Mouse (Mus musculus) heart, embryonic 14.5 days (tissue): ENCODE data around the gene Boc. TPM values are rescaled to one million over a fixed set of nuclear protein-coding genes. Genes with fewer than 3 reads are reported as not detected.
A peak's percentile ranks its signal among the peaks of the same experiment; 100 is the strongest.

Source experiments
- ATAC-seq: fragments of 200-750 bp; cut with Nextera tagmentation; 2 replicates; pipeline ENCODE4 v1.8.0; 2017; ENCODE audit warnings: low read depth, moderate TSS enrichment; ENCODE audit not compliant: insufficient number of reproducible peaks, insufficient read depth, low FRiP score
- H3K27ac ChIP-seq, 2 experiments: fragments of 200-500 bp in 1 of 2; fragments of 300-500 bp in 1 of 2; sonication (generic) in 1 of 2; replicated peaks in 1 of 2; 2 replicates each; pipeline ENCODE4 v1.5.1; 2012 to 2014; ENCODE audit warnings: low read depth in 2 of 2, low read length in 2 of 2, control low read depth in 1 of 2, mild to moderate bottlenecking in 1 of 2, mixed read lengths in 1 of 2; ENCODE audit not compliant: control insufficient read depth in 1 of 2, insufficient read depth in 1 of 2
- H3K27me3 ChIP-seq: fragments of 300-500 bp; sonication (generic); 2 replicates; pipeline ENCODE4 v1.6.1; 2014; ENCODE audit warnings: mild to moderate bottlenecking, low read length, control low read depth; ENCODE audit not compliant: control insufficient read depth, insufficient read depth
- H3K36me3 ChIP-seq: fragments of 300-500 bp; sonication (generic); 2 replicates; pipeline ENCODE4 v1.6.1; 2014; ENCODE audit warnings: mild to moderate bottlenecking, control low read depth, low read length, mixed read lengths; ENCODE audit not compliant: control insufficient read depth, insufficient read depth
- H3K4me1 ChIP-seq, 2 experiments: fragments of 200-500 bp in 1 of 2; fragments of 300-500 bp in 1 of 2; sonication (generic) in 1 of 2; 2 replicates each; pipeline ENCODE4 v1.6.1; 2012 to 2014; ENCODE audit warnings: low read length in 2 of 2, control low read depth in 1 of 2, mixed read lengths in 1 of 2; ENCODE audit not compliant: control insufficient read depth in 2 of 2, insufficient read depth in 2 of 2
- H3K4me2 ChIP-seq: fragments of 300-500 bp; sonication (generic); 2 replicates; pipeline ENCODE4 v1.6.1; 2014; ENCODE audit warnings: mild to moderate bottlenecking, low read length
- H3K4me3 ChIP-seq, 2 experiments: fragments of 200-500 bp in 1 of 2; fragments of 300-500 bp in 1 of 2; sonication (generic) in 1 of 2; 2 replicates each; pipeline ENCODE4 v1.5.1; 2012 to 2014; ENCODE audit warnings: low read length in 2 of 2, mild to moderate bottlenecking in 2 of 2, control low read depth in 1 of 2, low read depth in 1 of 2, moderate library complexity in 1 of 2; ENCODE audit not compliant: control insufficient read depth in 1 of 2, insufficient read depth in 1 of 2
- H3K9ac ChIP-seq: fragments of 300-500 bp; sonication (generic); 2 replicates; pipeline ENCODE4 v1.6.1; 2014; ENCODE audit warnings: mild to moderate bottlenecking, low read length
- H3K9me3 ChIP-seq: fragments of 300-500 bp; sonication (generic); 2 replicates; pipeline ENCODE4 v1.6.1; 2016; ENCODE audit warnings: low read length, control low read depth; ENCODE audit not compliant: control insufficient read depth
- WGBS: fragments of 180-500 bp; shearing (Covaris S2); extraction: QIAGEN DNeasy Blood & Tissue Kit; methylation state at CpG from one replicate; pipeline ENCODE4 v1.1.7; 2014; 5-methylcytosine and 5-hydroxymethylcytosine counted together
- polyA plus RNA-seq: library from polyadenylated mRNA; unstranded; fragments of >200 nt; fragmentation: Nextera tagmentation; extraction: Ambion mirVana; gene quantifications from 2 replicates; pipeline ENCODE4 v1.2.1, GENCODE M21; 2014

Boc gene
- polyA plus RNA-seq, 1 experiment from 2014 or later: 7.6 TPM

DNA sequence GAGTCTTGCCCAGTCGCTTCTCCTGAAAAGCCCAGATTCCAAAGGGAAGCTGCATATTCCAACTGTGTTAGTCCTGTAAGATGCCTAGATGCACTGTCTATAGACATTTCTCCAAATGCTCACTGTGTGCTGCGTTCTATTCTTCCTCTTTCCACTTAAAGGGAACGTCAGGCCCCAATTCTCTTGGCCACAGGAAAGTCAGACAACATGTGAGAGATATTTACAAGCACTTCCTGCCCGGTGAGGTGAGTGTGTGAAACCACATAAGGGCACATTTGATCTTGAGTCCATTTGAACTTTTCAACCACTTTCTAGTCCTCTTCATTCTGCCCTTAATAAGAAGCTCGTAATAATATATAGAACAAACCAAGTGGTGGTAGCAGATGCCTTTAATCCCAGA is 50.7 kb downstream of the Boc start:
- WGBS: 79% methylated on average over 5 of the region's 5 CpGs
- no peaks in the 10 kb centered on the region; the same call in 1 of the 2 replicates for H3K9me3 ChIP-seq
- H3K9ac ChIP-seq: no peak overlapping the region
- peaks cover 6 to 8% of the 10 kb centered on the region in 2 experiments for H3K4me1 ChIP-seq
- no peak overlapping the region for H3K27ac ChIP-seq
- H3K36me3 ChIP-seq: peaks cover 7% of the 10 kb centered on the region
- no peaks in the 10 kb centered on the region for H3K27me3 ChIP-seq
- H3K4me3 ChIP-seq: no peak overlapping the region
- no peak overlapping the region for H3K4me2 ChIP-seq
- ATAC-seq: no peak

DNA sequence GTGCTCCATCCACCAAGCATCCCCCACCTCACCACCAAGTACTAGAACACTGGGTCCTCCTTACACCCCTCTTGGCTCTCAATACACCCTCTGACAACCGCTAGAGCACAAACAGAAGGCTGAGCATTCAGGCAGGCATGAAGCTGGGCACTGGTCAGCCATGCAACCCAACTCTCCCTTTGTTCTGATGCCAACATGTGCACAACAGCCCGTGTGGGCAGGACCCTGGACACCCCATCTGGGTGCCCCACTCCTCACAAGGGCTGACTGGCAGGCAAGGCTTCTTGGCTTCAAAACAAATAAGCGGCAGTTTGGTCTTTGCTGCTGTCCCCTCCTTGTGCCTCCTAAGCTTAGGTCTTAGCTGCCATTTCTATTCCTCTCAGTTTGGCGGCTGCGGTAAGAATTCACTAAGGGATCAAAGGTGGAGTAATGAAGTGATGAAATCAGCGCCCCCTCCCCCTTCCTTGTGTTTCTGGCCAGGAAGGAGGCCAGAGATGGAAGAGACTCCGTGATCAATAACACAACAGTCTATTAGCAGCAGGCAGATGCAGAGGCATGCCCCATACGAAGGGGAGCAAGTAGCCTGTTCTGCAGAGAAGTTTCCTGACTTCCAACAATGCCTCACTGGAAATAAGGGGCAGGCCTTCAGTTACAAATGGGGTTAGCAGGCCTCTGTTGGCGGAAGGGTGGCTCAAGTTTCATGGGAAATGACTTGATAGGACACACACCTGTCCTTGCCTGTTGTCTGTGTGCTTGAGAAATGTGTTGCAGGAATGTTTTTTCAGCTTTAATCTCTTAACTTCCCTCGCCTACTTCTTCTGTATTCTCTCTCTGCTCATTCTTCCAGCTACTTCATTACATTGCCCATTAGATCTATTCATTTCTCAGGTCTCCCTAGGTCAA is 51.4 kb downstream of the Boc start:
- 0 out of 2 replicates have a peak, but pooled peaks cover 4% of the 10 kb centered on the region for H3K36me3 ChIP-seq
- WGBS: 70% methylated on average over 10 of the region's 10 CpGs
- H3K4me2 ChIP-seq: no peak overlapping the region
- H3K4me3 ChIP-seq: no peak overlapping the region
- ATAC-seq: no peak
- no peaks in the 10 kb centered on the region for H3K27me3 ChIP-seq
- H3K4me1 ChIP-seq: peaks cover 12 to 13% of the 10 kb centered on the region in 2 experiments
- H3K9ac ChIP-seq: no peak overlapping the region
- H3K9me3 ChIP-seq: no peaks in the 10 kb centered on the region; the same call in 1 of the 2 replicates
- H3K27ac ChIP-seq: no peak overlapping the region

- H3K36me3 ChIP-seq: peaks cover 17% of the 10 kb centered on the region
- WGBS: 92% methylated on average over 1 of the region's 1 CpGs
- no peak for ATAC-seq
- no peaks in the 10 kb centered on the region for H3K27me3 ChIP-seq
- no peak overlapping the region for H3K9ac ChIP-seq
- H3K9me3 ChIP-seq: no peaks in the 10 kb centered on the region; the same call in 1 of the 2 replicates
- H3K4me3 ChIP-seq: no peak overlapping the region
- peaks cover 11 to 12% of the 10 kb centered on the region in 2 experiments for H3K4me1 ChIP-seq
- no peak overlapping the region for H3K4me2 ChIP-seq
- no peak overlapping the region for H3K27ac ChIP-seq
Observed at GRCm38 (mm10) chr16:44505243-44505642, 53.5 kb downstream of the Boc start.

DNA sequence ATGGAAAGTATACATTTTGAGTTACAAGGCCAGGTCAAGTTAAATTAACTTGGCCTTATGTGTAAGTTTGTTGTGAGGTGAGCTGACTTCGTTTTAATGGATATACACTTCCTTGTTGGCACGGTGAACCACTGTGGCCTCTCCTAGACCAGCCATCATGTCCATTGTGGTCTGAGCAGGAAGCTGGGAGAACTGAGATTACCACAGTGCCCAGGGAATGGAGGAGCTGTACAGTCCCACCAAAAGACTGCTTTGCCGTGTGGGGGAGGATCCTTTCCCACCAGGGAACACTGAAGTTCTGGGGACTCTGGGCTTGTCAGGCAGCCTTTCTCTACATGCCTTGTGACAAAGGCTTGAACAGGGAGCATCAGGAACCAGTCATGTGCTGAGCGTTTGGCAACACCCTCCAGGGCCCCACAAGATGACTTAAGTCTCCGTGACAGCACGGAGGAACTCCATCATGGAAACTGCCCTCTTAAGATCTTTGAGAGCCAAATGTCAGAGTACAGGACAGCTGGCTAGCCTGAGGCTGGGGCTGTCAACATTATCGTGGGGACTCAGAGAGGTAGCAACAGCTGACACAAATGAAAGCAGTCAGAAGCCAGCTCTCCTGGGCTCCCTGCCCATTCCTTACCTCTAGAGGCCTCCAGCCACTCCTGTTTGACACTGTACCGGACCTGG is 55.7 kb downstream of the Boc start:
- peaks cover 39% of the 10 kb centered on the region for H3K36me3 ChIP-seq
- no peak overlapping the region for H3K4me3 ChIP-seq
- 29% methylated on average over 8 of the region's 8 CpGs for WGBS
- peaks cover 9 to 12% of the 10 kb centered on the region in 2 experiments for H3K4me1 ChIP-seq
- peaks cover 5% of the 10 kb centered on the region; the same call in 1 of the 2 replicates for H3K9me3 ChIP-seq
- ATAC-seq: peak; percentile 51; the same call in 1 of the 2 replicates
- 0 out of 2 replicates have a peak overlapping the region, but pooled peaks have one; percentile 4 for H3K9ac ChIP-seq
- H3K4me2 ChIP-seq: peak overlapping the region; percentile 34; the same call in 1 of the 2 replicates
- H3K27ac ChIP-seq: peak overlapping the region in 1 of 2 experiments; percentile 66; a peak in 2 of 4 replicates
- no peaks in the 10 kb centered on the region for H3K27me3 ChIP-seq

DNA sequence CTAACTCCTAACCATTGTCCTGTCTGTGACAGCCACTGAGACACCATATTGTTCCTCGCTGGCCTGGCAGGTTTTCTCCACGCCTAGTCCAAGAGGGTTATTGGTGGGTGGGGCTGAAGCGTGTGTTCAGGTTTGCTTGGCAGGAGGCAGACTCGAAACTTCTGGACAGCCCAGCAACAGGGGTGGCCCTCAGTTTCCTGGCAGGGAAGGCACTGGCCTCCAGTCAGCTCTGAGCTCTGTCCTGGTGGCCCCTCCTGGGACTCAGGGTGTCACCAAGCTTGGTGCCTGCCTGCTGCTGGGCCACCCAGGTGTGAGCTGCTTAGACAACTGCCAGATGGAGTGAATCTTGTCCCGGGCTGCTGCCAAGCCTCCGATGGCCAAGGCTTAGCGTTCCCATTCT is 56.4 kb downstream of the Boc start:
- Histone ChIP-seq H3K4me3 (no peak overlapping the region), H3K36me3 (peaks cover 46% of the 10 kb centered on the region), H3K27ac (no peak overlapping the region), H3K9me3 (peaks cover 5% of the 10 kb centered on the region; the same call in 1 of the 2 replicates), H3K4me2 (no peak overlapping the region), H3K27me3 (no peaks in the 10 kb centered on the region), H3K4me1 (peaks cover 9 to 12% of the 10 kb centered on the region in 2 experiments), H3K9ac (no peak overlapping the region)
- no peak for ATAC-seq
- WGBS: 49% methylated on average over 7 of the region's 7 CpGs

- Histone ChIP-seq H3K4me1 (peaks cover 9 to 12% of the 10 kb centered on the region in 2 experiments), H3K36me3 (peaks cover 47% of the 10 kb centered on the region), H3K27ac (no peak overlapping the region), H3K9ac (no peak overlapping the region), H3K4me2 (no peak overlapping the region), H3K9me3 (peaks cover 5% of the 10 kb centered on the region; the same call in 1 of the 2 replicates), H3K27me3 (no peaks in the 10 kb centered on the region), H3K4me3 (no peak overlapping the region)
- no peak for ATAC-seq
- 87% methylated on average over 10 of the region's 10 CpGs for WGBS
Observed at GRCm38 (mm10) chr16:44501783-44502182, 56.9 kb downstream of the Boc start.

DNA sequence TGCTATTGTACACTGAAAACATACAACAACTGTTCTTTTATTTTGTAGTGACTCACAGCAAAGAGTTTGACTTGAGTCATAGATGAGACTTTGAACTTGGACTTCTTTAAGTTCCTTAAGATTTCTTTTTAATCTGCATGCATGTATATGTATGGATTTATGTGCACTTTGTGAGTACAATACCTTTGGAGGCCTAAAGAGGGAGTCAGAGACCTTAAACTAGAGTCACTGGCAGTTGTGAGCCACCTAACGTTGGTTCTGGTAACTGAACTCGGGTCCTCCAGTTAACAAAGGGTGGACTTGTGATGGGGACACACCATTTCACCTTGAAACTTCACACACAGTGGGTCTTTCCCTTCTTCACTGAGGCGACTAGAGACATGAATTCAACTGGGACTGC is 60.2 kb downstream of the Boc start:
- H3K4me1 ChIP-seq: peaks cover 10 to 13% of the 10 kb centered on the region in 2 experiments
- no peak for ATAC-seq
- no peak overlapping the region for H3K4me2 ChIP-seq
- no peaks in the 10 kb centered on the region for H3K27me3 ChIP-seq
- no peak overlapping the region for H3K4me3 ChIP-seq
- no peak overlapping the region for H3K9ac ChIP-seq
- 83% methylated on average over 3 of the region's 3 CpGs for WGBS
- H3K27ac ChIP-seq: no peak overlapping the region
- peaks cover 56% of the 10 kb centered on the region for H3K36me3 ChIP-seq
- peaks cover 5% of the 10 kb centered on the region; the same call in 1 of the 2 replicates for H3K9me3 ChIP-seq
